Mouse (Mus musculus): ENCODE measurements at regions not wholly inside any gene's neighbourhood (a gene's known extent, or its start where the extent isn't known, plus 50 kb on each side); places are given as distances from the start of the nearest gene placed in this dataset.

DNA sequence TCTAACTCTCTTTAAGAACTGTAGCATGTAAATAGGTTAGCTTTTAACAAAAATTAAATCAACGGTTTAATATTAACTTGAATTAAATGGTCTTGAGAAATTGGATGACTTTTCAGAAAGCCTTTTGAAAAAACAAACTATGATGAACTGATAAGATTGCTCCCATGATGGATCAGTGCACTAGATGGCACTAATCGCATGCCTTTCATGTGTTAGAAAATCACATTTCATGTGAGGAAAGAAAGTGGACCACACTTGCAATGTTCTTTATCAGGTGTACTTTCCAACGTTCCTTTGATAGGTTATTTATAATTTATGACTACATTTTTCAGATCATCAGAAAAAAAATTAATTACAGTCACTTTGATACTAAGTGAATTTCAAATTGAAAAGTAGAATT is 1003.2 kb upstream of the 4930412O13Rik start:
- Histone ChIP-seq H3K4me1 (ENCODE audit: control insufficient read depth, insufficient read depth, low read length) (no peaks in the 10 kb centered on the region), H3K27ac (replicated peaks; ENCODE audit: low read depth, low read length) (no peak overlapping the region), H3K4me2 (ENCODE audit: low read depth, low read length) (no peak overlapping the region), H3K27me3 (replicated peaks; ENCODE audit: control insufficient read depth, insufficient read depth, low read length) (no peaks in the 10 kb centered on the region), H3K9ac (ENCODE audit: low read depth, low read length) (no peak overlapping the region), H3K4me3 (ENCODE audit: low read depth, low read length) (no peak overlapping the region), H3K36me3 (ENCODE audit: control insufficient read depth, insufficient read depth, low read length) (no peaks in the 10 kb centered on the region), H3K9me3 (ENCODE audit: control insufficient read depth, low read length) (no peaks in the 10 kb centered on the region)
- no peak for ATAC-seq (ENCODE audit: low read depth)
- WGBS: 74% methylated on average over 3 of the region's 3 CpGs
- peak; percentile 19 for DNase-seq (ENCODE audit: low spot score)

DNA sequence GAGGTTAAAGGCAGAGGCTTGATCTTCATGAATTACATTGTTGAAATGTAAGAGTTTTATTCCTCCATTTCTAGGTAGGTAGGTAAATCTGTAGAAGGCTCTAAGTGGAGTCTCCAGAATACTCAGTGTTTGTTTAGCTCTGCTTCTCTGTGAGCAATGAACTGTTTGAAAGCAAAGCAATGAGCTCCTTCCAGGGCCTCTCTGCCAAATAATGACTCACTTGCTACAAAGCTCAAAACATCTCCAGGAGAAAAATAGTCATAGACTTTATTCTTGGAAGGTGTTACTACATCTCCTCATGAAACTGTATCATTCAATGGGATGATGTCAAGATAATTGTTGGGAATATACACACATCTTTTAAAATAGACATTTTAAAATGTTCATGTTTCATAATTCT is 968.6 kb upstream of the 4930412O13Rik start:
- DNase-seq (ENCODE audit: low spot score): peak; percentile 5
- Histone ChIP-seq H3K27ac (replicated peaks; ENCODE audit: low read depth, low read length) (no peak overlapping the region), H3K9ac (ENCODE audit: low read depth, low read length) (no peak overlapping the region), H3K4me2 (ENCODE audit: low read depth, low read length) (no peak overlapping the region), H3K27me3 (replicated peaks; ENCODE audit: control insufficient read depth, insufficient read depth, low read length) (no peaks in the 10 kb centered on the region), H3K4me3 (ENCODE audit: low read depth, low read length) (no peak overlapping the region), H3K36me3 (ENCODE audit: control insufficient read depth, insufficient read depth, low read length) (no peaks in the 10 kb centered on the region), H3K4me1 (ENCODE audit: control insufficient read depth, insufficient read depth, low read length) (no peaks in the 10 kb centered on the region), H3K9me3 (ENCODE audit: control insufficient read depth, low read length) (no peaks in the 10 kb centered on the region)
- no peak for ATAC-seq (ENCODE audit: low read depth)

DNA sequence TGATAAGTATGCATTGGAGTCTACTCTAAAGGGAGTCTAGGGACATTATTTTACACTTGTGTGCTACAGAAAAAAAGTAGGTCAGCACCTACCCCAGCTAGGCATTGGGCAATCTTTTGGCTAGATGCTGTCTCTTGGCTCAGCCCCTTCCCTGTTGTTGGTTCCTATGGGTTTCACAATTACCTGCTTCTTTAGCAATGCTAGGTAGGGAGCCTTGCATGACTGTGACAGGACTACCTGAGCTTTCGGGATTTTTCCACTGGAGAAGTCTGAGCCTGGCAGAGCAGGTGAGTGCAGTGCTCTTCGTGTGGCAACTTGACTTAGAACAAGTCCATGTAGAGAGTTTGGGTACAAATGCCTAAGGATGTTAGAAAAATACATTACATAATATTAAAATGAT is 956.2 kb upstream of the 4930412O13Rik start:
- WGBS: 77% methylated on average over 2 of the region's 2 CpGs
- ATAC-seq (ENCODE audit: low read depth): no peak
- H3K27ac ChIP-seq (replicated peaks; ENCODE audit: low read depth, low read length): no peak overlapping the region
- peak; percentile 5 for DNase-seq (ENCODE audit: low spot score)
- H3K9ac ChIP-seq (ENCODE audit: low read depth, low read length): no peak overlapping the region
- no peaks in the 10 kb centered on the region for H3K36me3 ChIP-seq (ENCODE audit: control insufficient read depth, insufficient read depth, low read length)
- H3K9me3 ChIP-seq (ENCODE audit: control insufficient read depth, low read length): no peaks in the 10 kb centered on the region
- H3K4me1 ChIP-seq (ENCODE audit: control insufficient read depth, insufficient read depth, low read length): no peaks in the 10 kb centered on the region
- H3K4me2 ChIP-seq (ENCODE audit: low read depth, low read length): no peak overlapping the region
- no peak overlapping the region for H3K4me3 ChIP-seq (ENCODE audit: low read depth, low read length)
- H3K27me3 ChIP-seq (replicated peaks; ENCODE audit: control insufficient read depth, insufficient read depth, low read length): no peaks in the 10 kb centered on the region

DNA sequence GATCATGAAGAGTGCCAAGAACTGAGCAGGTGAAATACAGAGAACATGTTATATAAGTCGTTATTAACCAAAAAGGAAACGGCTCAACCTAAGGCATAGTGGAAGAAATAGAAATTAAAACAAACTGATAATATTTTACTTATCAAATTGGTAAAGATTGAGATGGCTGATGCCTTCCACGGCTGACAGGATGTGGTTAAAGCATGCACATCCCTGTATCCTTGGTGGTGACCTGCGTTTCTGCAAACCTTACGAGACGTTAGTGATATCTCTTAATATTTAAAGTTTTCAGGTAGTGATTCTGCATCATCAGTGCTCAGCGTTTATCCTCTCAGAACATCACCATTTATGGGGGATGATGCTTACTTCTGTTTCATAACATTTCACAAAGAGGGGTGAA is 939.5 kb upstream of the 4930412O13Rik start:
- Histone ChIP-seq H3K36me3 (ENCODE audit: control insufficient read depth, insufficient read depth, low read length) (no peaks in the 10 kb centered on the region), H3K27ac (replicated peaks; ENCODE audit: low read depth, low read length) (no peak overlapping the region), H3K9ac (ENCODE audit: low read depth, low read length) (no peak overlapping the region), H3K4me1 (ENCODE audit: control insufficient read depth, insufficient read depth, low read length) (no peaks in the 10 kb centered on the region), H3K4me3 (ENCODE audit: low read depth, low read length) (no peak overlapping the region), H3K27me3 (replicated peaks; ENCODE audit: control insufficient read depth, insufficient read depth, low read length) (no peaks in the 10 kb centered on the region), H3K4me2 (ENCODE audit: low read depth, low read length) (no peak overlapping the region), H3K9me3 (ENCODE audit: control insufficient read depth, low read length) (no peaks in the 10 kb centered on the region)
- WGBS: 83% methylated on average over 7 of the region's 7 CpGs
- DNase-seq (ENCODE audit: low spot score) (no peak), ATAC-seq (ENCODE audit: low read depth) (no peak)

DNA sequence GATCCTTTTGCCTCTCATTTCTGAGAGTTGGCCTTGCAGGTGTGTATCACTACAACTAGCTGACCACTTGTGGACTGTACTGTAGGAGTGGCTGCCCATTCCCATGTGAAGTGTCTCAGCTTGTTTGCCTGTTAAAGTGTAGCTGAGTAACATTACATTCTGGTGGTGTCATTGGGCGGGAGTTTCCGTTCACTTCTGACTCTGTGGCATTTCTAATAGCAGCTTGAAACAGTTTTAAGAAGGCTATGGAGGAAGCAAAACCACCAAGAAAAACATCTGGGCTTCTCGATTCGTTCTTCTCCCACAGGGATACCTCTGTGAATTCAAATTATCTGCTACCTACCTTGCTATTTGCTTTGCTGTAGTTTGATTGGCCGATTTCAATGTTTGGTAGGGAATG is 922.1 kb upstream of the 4930412O13Rik start:
- no peaks in the 10 kb centered on the region for H3K27me3 ChIP-seq (replicated peaks; ENCODE audit: control insufficient read depth, insufficient read depth, low read length)
- H3K36me3 ChIP-seq (ENCODE audit: control insufficient read depth, insufficient read depth, low read length): no peaks in the 10 kb centered on the region

DNA sequence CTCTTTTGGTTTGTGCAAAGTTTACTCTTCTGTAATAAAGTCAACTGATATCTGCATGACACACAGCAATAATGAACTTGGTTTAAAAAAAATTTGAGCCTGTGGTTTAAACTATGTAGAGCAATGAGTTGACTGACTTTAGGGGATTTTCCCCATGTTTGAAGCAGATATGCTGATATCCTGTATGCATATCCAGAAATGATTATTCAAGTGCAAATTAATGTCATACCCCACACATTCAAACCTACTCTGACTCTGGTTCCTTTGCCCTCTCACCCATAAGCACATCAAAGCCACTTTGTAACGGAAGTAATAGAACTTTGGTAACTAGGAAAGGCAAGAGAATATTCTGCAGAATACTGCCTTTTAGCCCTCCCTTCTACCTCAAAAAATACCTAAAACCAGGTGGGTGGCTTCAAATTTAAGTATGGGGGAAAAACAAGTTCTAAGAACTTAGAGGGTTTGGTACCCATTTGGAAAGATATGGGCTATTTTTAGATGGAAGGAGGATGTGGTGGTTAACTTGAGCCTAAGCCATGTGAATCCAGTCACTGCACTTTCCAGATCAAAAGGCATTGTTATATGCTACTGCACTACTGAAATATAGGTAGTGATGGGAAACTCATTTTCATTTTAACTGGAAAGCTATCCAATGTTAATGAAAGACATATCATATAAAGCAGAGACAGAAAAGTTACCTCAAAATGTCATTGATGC is 915.9 kb upstream of the 4930412O13Rik start:
- 77% methylated on average over 1 of the region's 1 CpGs for WGBS
- no peak overlapping the region for H3K4me3 ChIP-seq (ENCODE audit: low read depth, low read length)
- no peak overlapping the region for H3K27ac ChIP-seq (replicated peaks; ENCODE audit: low read depth, low read length)
- DNase-seq (ENCODE audit: low spot score): no peak
- no peaks in the 10 kb centered on the region for H3K9me3 ChIP-seq (ENCODE audit: control insufficient read depth, low read length)
- no peak overlapping the region for H3K9ac ChIP-seq (ENCODE audit: low read depth, low read length)
- no peaks in the 10 kb centered on the region for H3K4me1 ChIP-seq (ENCODE audit: control insufficient read depth, insufficient read depth, low read length)
- H3K4me2 ChIP-seq (ENCODE audit: low read depth, low read length): no peak overlapping the region
- no peaks in the 10 kb centered on the region for H3K27me3 ChIP-seq (replicated peaks; ENCODE audit: control insufficient read depth, insufficient read depth, low read length)
- no peaks in the 10 kb centered on the region for H3K36me3 ChIP-seq (ENCODE audit: control insufficient read depth, insufficient read depth, low read length)
- no peak for ATAC-seq (ENCODE audit: low read depth)

More for the DNA sequence above, 922.1 kb upstream of the 4930412O13Rik start:
- Histone ChIP-seq H3K27ac (replicated peaks; ENCODE audit: low read depth, low read length) (no peak overlapping the region), H3K9ac (ENCODE audit: low read depth, low read length) (no peak overlapping the region), H3K4me1 (ENCODE audit: control insufficient read depth, insufficient read depth, low read length) (no peaks in the 10 kb centered on the region), H3K9me3 (ENCODE audit: control insufficient read depth, low read length) (no peaks in the 10 kb centered on the region), H3K4me3 (ENCODE audit: low read depth, low read length) (no peak overlapping the region), H3K4me2 (ENCODE audit: low read depth, low read length) (no peak overlapping the region)
- WGBS: 76% methylated on average over 5 of the region's 5 CpGs
- no peak for ATAC-seq (ENCODE audit: low read depth)
- DNase-seq (ENCODE audit: low spot score): no peak

DNA sequence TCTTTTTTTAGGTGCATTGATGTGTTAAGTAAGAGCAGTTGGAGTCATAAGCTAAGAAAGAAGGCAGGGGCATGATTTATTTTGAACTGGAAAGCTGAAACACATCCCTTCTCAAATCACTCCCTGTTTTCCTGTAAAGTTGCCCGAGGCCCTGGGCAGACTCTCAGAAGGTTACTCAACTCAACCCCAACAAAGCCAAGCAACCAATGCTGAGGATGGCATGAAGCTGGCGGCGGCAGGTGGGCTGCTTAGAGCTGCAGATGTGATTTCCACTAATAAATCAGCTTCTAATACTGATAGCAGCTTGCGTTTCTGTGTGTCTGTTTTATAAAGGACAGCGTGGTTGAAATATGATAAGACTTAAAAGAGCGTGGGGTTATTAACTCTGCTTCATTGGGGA is 905.4 kb upstream of the 4930412O13Rik start:
- ATAC-seq (ENCODE audit: low read depth) (no peak), DNase-seq (ENCODE audit: low spot score) (no peak)
- no peak overlapping the region for H3K27ac ChIP-seq (replicated peaks; ENCODE audit: low read depth, low read length)
- no peak overlapping the region for H3K9ac ChIP-seq (ENCODE audit: low read depth, low read length)
- no peaks in the 10 kb centered on the region for H3K36me3 ChIP-seq (ENCODE audit: control insufficient read depth, insufficient read depth, low read length)
- 63% methylated on average over 6 of the region's 6 CpGs for WGBS
- H3K27me3 ChIP-seq (replicated peaks; ENCODE audit: control insufficient read depth, insufficient read depth, low read length): no peaks in the 10 kb centered on the region
- H3K4me3 ChIP-seq (ENCODE audit: low read depth, low read length): no peak overlapping the region
- no peak overlapping the region for H3K4me2 ChIP-seq (ENCODE audit: low read depth, low read length)
- no peaks in the 10 kb centered on the region for H3K9me3 ChIP-seq (ENCODE audit: control insufficient read depth, low read length)
- H3K4me1 ChIP-seq (ENCODE audit: control insufficient read depth, insufficient read depth, low read length): no peaks in the 10 kb centered on the region

DNA sequence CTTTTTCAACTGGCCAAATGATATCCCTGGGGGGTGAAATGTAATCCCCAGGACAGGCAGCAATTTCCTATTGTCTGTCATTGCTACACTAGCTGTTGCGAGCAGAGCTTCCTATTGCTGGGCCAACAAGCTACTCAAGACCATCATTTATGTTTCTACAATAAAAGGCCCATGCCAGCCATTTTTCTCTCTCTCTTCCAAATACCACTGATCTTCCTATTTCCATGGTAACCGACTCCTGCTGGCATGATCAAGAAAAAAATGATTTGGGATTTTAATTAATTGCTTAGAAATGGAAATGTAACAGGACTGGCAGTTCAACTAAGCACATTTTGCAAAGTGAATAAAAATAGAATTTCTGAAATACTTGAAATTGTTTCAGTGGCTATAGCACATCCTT is 868.7 kb upstream of the 4930412O13Rik start:
- Histone ChIP-seq H3K9me3 (ENCODE audit: control insufficient read depth, low read length) (no peaks in the 10 kb centered on the region), H3K36me3 (ENCODE audit: control insufficient read depth, insufficient read depth, low read length) (no peaks in the 10 kb centered on the region), H3K27me3 (replicated peaks; ENCODE audit: control insufficient read depth, insufficient read depth, low read length) (no peaks in the 10 kb centered on the region), H3K4me1 (ENCODE audit: control insufficient read depth, insufficient read depth, low read length) (no peaks in the 10 kb centered on the region), H3K4me3 (ENCODE audit: low read depth, low read length) (no peak overlapping the region), H3K4me2 (ENCODE audit: low read depth, low read length) (no peak overlapping the region), H3K9ac (ENCODE audit: low read depth, low read length) (no peak overlapping the region), H3K27ac (replicated peaks; ENCODE audit: low read depth, low read length) (no peak overlapping the region)
- DNase-seq (ENCODE audit: low spot score) (no peak), ATAC-seq (ENCODE audit: low read depth) (no peak)
- WGBS: 56% methylated on average over 2 of the region's 2 CpGs

DNA sequence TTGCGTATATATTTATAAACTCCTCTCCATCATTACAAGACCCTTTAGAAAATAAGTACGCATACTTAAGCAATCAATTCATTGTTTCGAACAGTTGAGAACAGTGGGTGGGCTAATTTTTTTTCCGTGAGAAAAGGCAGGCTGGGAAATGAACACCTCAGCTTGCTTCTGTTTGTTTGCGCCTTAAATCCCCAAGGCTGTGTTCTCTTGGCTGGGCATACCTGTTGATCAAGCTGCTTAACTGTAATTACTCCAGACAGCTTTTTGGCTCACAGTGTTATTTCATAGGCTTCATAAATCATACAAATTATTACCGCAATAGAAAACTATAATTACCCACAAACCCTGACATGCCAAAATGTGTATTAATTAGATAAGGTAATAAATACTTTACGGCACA is 848.0 kb upstream of the 4930412O13Rik start:
- WGBS: 75% methylated on average over 7 of the region's 7 CpGs
- Histone ChIP-seq H3K9ac (ENCODE audit: low read depth, low read length) (no peak overlapping the region), H3K4me1 (ENCODE audit: control insufficient read depth, insufficient read depth, low read length) (no peaks in the 10 kb centered on the region), H3K9me3 (ENCODE audit: control insufficient read depth, low read length) (no peaks in the 10 kb centered on the region), H3K4me2 (ENCODE audit: low read depth, low read length) (no peak overlapping the region), H3K4me3 (ENCODE audit: low read depth, low read length) (no peak overlapping the region), H3K27ac (replicated peaks; ENCODE audit: low read depth, low read length) (no peak overlapping the region), H3K27me3 (replicated peaks; ENCODE audit: control insufficient read depth, insufficient read depth, low read length) (no peaks in the 10 kb centered on the region), H3K36me3 (ENCODE audit: control insufficient read depth, insufficient read depth, low read length) (no peaks in the 10 kb centered on the region)
- DNase-seq (ENCODE audit: low spot score) (peak; percentile 45), ATAC-seq (ENCODE audit: low read depth) (peak; percentile 53; the same call in 1 of the 2 replicates)

Data from embryonic facial prominence, embryonic 14.5 days (tissue).